Mouse (Mus musculus) embryonic fibroblast, embryonic 13.5 days (primary cell): ENCODE data around the gene Foxj1.

Experiments used
- CTCF ChIP-seq: IDR thresholded peaks from 2 replicates; pipeline ENCODE4 v1.5.1; 2011; ENCODE audit warnings: mild to moderate bottlenecking, control low read depth, low read length, moderate library complexity, borderline replicate concordance; ENCODE audit not compliant: insufficient read depth
- POLR2A ChIP-seq: IDR thresholded peaks from 2 replicates; pipeline ENCODE4 v1.6.1; 2011; ENCODE audit warnings: low read depth, mild to moderate bottlenecking, control low read depth, low read length, moderate library complexity

DNA sequence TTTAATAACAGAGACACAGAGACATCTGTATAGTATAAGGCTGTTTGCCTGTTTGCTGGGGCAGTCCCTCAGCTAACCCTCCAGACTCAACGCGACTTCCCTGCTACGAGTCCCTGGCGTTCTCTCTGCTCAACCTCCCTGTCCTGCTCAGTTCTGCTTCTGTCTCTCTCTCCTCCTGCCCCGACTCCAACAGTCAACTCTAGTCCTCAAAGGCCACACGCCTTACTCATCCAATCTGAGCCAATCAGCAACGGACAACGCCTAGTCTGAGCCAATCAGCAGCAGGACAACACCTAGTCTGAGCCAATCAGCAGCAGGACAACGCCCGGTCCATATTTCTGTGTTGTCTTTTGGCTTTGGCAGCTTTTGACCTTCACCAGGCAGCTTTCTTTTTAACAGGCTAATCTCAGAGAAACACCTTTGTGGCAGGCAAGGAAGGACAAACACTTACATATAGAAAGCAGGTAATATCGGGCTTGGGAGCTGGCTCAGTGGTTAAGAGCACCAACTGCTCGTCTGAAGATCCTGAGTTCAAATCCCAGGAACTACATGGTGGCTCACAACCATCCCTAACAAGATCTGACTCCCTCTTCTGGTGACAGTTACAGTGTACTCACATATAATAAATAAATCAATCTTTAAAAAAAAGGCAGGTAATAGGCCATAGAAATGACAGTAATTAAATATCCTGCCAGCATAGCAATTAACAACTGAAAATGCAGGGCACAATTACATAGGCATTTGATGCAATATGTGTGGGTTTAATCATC is 27.3 kb downstream of the Foxj1 start:
- TF ChIP-seq CTCF (no peak), POLR2A (no peak)
